ENCODE assay signal across 7 mouse cellular contexts in genomic region chr3:29726376-29726967, GRCm38 (mm10).
A peak's percentile ranks its signal among the peaks of the same experiment; 100 is the strongest.
DNase-seq lines count a peak whose midpoint lies in the region.

No protein-coding gene starts in this region.

- DNase-seq in kidney, postnatal 10 days = peak; percentile 8
- DNase-seq in kidney, postnatal 25 days = no peak
- peak; percentile 37 for DNase-seq in ES-CJ7 (ENCODE audit: low read depth, low spot score)
- peak; percentile 70 for DNase-seq in brain, adult 2 months (ENCODE audit: low read depth, low spot score)
- peak; percentile 40 for DNase-seq in lung, postnatal 36 days
- no peak for DNase-seq in spleen, postnatal 10 days (ENCODE audit: low spot score in 2 of 2)
- no peak for DNase-seq in T-cell, adult 2 months (ENCODE audit: low spot score)

Comparison
In these comparisons a context has a peak if more than half of its experiments do, and no peak if none do; other contexts are left out.
1. DNase-seq: peak in kidney, postnatal 10 days (single experiment), ES-CJ7 (single experiment), brain, adult 2 months (single experiment) and lung, postnatal 36 days (single experiment); none in kidney, postnatal 25 days (0 of 2), spleen, postnatal 10 days (0 of 2) and T-cell, adult 2 months (single experiment).